Mouse (Mus musculus) ovary, postnatal 14 days (tissue): Measurements from ENCODE around the gene Nr4a1.

Experiments
- DNase-seq: peaks from one replicate; pipeline ENCODE4 v3.0.0; 2022; ENCODE audit warnings: low spot score

Nr4a1 gene

GRCm38 (mm10) chr15:101286129-101286770 is 32.2 kb downstream of the Nr4a1 start:
- DNase-seq = no peak

- DNase-seq = no peak
Measured at GRCm38 (mm10) chr15:101287361-101287760, 33.3 kb downstream of the Nr4a1 start.

- no peak for DNase-seq
Measured at GRCm38 (mm10) chr15:101290354-101290753, 36.3 kb downstream of the Nr4a1 start.

- no peak for DNase-seq
Measured at GRCm38 (mm10) chr15:101292012-101292411, 37.9 kb downstream of the Nr4a1 start.

GRCm38 (mm10) chr15:101293025-101293621 is 39.1 kb downstream of the Nr4a1 start, which contains the start of gene 6030408B16Rik:
6030408B16Rik (plus strand) TSS chr15:101293212.
- DNase-seq = no peak

GRCm38 (mm10) chr15:101294028-101294894 is 40.2 kb downstream of the Nr4a1 start:
- no peak for DNase-seq

GRCm38 (mm10) chr15:101295106-101295505 is 41.0 kb downstream of the Nr4a1 start:
- no peak for DNase-seq

GRCm38 (mm10) chr15:101295616-101296015 is 41.5 kb downstream of the Nr4a1 start:
- DNase-seq = no peak

GRCm38 (mm10) chr15:101296091-101296490 is 42.0 kb downstream of the Nr4a1 start:
- DNase-seq = no peak

- DNase-seq = no peak
Measured at GRCm38 (mm10) chr15:101297988-101298387, 43.9 kb downstream of the Nr4a1 start.

- no peak for DNase-seq
Measured at GRCm38 (mm10) chr15:101298550-101298949, 44.5 kb downstream of the Nr4a1 start.

- DNase-seq = no peak
Measured at GRCm38 (mm10) chr15:101299480-101299960, 45.5 kb downstream of the Nr4a1 start.

- DNase-seq = no peak
Measured at GRCm38 (mm10) chr15:101300128-101300527, 46.1 kb downstream of the Nr4a1 start.

- DNase-seq = no peak
Measured at GRCm38 (mm10) chr15:101302201-101302600, 48.1 kb downstream of the Nr4a1 start.

GRCm38 (mm10) chr15:101303830-101304229 is 49.8 kb downstream of the Nr4a1 start:
- DNase-seq = no peak

- DNase-seq = no peak
Measured at GRCm38 (mm10) chr15:101306459-101306858, 52.4 kb downstream of the Nr4a1 start.

GRCm38 (mm10) chr15:101308440-101309348 is 54.6 kb downstream of the Nr4a1 start:
- no peak for DNase-seq

GRCm38 (mm10) chr15:101309493-101309892 is 55.4 kb downstream of the Nr4a1 start:
- no peak for DNase-seq

GRCm38 (mm10) chr15:101311087-101311770 is 57.2 kb downstream of the Nr4a1 start:
- DNase-seq = no peak

- no peak for DNase-seq
Measured at GRCm38 (mm10) chr15:101312006-101312405, 57.9 kb downstream of the Nr4a1 start.

- no peak for DNase-seq
Measured at GRCm38 (mm10) chr15:101315378-101315777, 61.3 kb downstream of the Nr4a1 start.
